Mouse (Mus musculus): ENCODE results near the gene Selenop.

Selenop gene

DNA sequence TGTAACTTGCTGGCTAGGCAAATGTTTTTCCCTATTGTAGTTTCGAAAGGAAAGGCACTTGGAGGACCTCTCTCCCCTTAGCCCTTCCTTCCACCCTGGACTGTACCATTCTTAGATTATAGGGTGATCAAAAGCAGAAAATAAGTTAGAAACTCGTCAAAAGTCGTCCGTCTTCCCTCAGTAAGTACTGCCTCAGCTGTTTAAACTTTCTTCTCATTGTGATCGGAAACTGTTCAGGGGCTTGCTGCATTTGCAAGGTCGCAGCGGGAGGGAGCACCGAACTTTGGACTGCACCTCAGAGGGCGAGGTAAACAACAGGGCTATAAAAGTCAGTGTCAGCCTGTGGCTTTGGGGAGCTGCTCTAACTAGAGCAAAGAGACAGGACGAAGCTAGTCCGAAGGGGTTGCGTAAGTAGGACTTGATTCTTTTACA, 2.3 kb downstream of the Selenop start:
- peak; percentile 70 to 76 for DNase-seq (ENCODE audit: low spot score in 2 of 2)

DNA sequence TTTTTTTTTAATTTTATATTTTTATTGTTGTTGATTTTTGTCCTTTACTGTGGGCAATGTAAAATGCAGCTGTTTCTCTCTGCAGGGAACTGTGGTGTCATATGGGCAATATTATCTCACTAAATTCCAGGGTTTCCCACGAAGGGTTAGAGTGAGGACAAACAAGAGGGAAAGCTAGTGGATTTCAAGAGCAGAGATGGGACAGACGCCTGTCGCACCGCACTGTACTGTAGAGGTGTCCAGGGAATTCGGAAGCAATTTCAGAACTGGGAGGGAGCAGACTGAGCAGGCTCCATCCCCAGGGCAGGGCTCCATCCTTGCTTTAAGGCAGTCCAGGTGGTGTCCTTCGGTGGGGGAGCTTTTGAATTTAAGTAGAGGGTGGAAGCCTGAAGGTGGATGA, 2.9 kb downstream of the Selenop start:
- no peak for DNase-seq (ENCODE audit: low spot score in 2 of 2)

- DNase-seq (ENCODE audit: low spot score in 2 of 2) = no peak
Measured at GRCm38 (mm10) chr15:3273191-3273590, 4.8 kb downstream of the Selenop start.

DNA sequence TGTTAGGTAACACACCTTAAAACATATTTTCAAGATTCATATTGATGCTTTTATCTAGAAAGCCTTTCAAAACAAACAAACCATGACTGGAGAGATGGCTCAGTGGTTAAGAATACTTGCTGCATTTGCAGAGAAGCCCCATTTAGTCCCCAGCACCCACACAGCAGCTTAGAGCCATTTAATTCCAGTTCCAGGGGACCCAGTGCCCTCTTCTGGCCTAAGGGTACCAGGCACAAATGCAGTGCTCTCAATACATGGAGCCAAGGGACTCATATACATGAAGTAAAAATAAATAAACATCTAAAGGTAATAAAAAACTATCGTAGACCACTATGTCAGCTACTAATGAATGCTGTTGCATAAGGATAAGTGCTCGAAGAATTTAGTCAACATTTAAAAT, 9.0 kb downstream of the Selenop start:
- no peak for DNase-seq (ENCODE audit: low spot score in 2 of 2)

- DNase-seq (ENCODE audit: low spot score in 2 of 2) = no peak
Measured at GRCm38 (mm10) chr15:3279242-3279641, 10.9 kb downstream of the Selenop start.

- DNase-seq (ENCODE audit: low spot score in 2 of 2) = no peak
Measured at GRCm38 (mm10) chr15:3281216-3281615, 12.9 kb downstream of the Selenop start.

- DNase-seq (ENCODE audit: low spot score in 2 of 2) = no peak
Measured at GRCm38 (mm10) chr15:3281737-3282136, 13.4 kb downstream of the Selenop start.

GRCm38 (mm10) chr15:3286032-3286431, 17.7 kb downstream of the Selenop start:
- no peak for DNase-seq (ENCODE audit: low spot score in 2 of 2)

- DNase-seq (ENCODE audit: low spot score in 2 of 2) = no peak
Measured at GRCm38 (mm10) chr15:3290435-3290834, 22.1 kb downstream of the Selenop start.

GRCm38 (mm10) chr15:3293477-3293876, 25.1 kb downstream of the Selenop start:
- no peak for DNase-seq (ENCODE audit: low spot score in 2 of 2)

GRCm38 (mm10) chr15:3295986-3296385, 27.6 kb downstream of the Selenop start:
- no peak for DNase-seq (ENCODE audit: low spot score in 2 of 2)

GRCm38 (mm10) chr15:3297615-3298014, 29.3 kb downstream of the Selenop start:
- DNase-seq (ENCODE audit: low spot score in 2 of 2) = no peak

DNA sequence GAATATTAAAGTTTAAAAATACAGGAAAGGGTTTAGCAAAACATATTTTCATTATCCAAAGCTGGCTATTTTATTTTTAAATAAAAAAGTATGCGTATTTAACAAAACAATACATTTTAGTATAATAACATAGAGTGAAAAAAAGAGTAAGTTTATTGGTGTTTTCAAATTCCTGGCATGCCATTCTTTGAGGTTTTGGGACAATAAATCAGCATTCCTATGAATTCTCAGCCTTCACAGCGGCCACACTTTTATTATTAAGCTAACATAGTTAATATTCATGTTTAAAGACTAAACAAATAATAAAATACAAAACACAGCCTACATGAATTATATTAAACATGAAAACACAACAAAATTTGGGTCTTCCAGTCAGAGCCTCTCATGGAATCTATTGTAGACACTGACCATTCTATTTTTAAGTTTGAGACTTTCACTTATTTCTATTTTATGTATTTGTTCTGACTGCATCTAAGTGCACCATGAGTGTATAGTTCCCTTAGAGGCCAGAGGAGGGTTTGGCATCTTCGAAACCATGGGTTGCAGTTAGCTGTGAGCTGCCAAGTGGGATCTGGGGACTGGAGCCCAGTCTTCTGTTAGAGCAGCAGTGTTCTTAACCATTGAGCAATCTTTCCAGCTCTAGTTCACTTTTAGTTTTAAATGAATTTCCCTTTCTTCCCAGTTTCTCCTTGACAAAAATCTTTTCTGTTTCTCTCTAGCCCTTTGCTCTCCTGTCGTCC, 32.2 kb downstream of the Selenop start:
- no peak for DNase-seq (ENCODE audit: low spot score in 2 of 2)

DNA sequence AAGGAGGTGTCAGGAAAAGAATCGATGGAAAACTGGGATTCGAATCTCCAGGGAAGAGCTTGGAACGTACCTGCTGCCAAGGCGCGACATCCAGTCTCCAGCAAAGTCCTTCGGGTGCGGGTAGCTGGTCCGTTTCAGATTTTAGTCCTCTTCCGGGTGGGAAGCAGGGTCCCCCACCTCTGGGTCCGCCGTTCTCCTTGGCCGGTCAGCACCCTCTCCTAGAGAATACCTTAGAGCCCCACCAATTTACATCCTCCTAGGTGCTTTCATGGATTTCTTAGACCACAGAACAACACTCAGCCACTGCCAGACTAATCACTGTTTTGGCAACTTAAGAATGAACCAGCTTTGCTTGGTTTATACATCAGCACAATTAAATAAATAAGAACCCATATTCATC, 35.1 kb downstream of the Selenop start, which contains the start of gene Ccdc152:
Gene Ccdc152 (minus strand): TSS at position 101 of the 400 bp plus-strand sequence.
- DNase-seq (ENCODE audit: low spot score in 2 of 2) = no peak

- DNase-seq (ENCODE audit: low spot score in 2 of 2) = no peak
Measured at GRCm38 (mm10) chr15:3309856-3310255, 41.5 kb downstream of the Selenop start.

DNA sequence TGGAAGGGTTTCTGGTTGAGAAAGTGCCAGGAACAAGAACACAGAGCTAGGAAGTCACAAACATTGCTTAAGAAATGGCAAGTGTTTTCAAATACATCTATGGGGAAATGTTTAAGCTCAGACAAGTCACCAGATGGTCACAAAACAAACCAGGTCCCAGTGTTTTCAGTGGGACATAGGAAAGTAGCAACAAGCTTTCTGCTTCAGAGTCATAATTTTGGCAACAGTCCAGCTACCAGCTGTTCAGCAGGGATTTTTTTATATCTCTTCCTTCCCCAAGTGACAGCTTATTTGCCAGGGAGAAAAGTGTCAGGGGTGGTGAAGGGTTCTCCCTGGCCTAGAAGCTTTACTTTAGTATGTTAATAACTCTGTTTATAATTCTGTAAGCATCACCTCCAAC, 44.6 kb downstream of the Selenop start:
- DNase-seq (ENCODE audit: low spot score in 2 of 2) = no peak

DNA sequence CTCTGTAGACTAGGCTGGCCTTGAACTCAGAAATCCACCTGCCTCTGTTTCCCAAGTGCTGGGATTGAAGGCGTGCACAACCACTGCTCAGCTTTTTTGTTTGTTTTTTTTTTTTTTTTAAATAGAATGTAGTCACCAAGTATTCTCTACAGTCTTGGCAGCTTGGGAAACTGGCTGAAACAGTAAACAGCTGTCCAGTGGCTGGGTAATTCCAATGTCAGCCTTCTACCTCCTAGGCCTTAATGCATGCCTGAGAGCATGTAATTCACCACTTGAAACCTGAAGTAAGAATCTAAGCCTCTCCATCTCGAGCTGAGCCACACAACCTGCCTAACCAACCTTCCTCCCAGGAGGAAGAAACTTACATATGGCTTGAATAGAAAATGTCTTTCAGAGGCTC, 48.3 kb downstream of the Selenop start:
- no peak for DNase-seq (ENCODE audit: low spot score in 2 of 2)

DNA sequence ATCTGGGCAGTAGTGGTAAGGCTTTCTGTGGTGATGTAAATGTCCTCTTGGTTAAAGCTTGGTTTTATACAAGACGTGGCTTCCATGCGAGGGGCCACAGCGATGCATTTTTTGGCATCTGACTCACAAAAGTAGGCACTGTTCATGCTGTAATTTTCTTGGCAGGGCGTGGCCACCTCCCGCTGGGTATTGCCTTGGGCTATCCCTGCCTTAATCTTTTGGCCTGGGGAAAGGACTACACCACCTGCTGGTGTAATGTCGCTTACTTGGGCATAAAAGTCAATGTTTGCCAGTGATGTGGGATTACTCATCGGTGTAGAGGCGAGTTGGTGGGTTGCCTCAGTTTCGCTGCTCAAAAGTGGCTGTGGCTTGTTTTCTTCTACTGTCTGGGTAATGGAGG, 51.6 kb downstream of the Selenop start:
- DNase-seq (ENCODE audit: low spot score in 2 of 2) = no peak

DNA sequence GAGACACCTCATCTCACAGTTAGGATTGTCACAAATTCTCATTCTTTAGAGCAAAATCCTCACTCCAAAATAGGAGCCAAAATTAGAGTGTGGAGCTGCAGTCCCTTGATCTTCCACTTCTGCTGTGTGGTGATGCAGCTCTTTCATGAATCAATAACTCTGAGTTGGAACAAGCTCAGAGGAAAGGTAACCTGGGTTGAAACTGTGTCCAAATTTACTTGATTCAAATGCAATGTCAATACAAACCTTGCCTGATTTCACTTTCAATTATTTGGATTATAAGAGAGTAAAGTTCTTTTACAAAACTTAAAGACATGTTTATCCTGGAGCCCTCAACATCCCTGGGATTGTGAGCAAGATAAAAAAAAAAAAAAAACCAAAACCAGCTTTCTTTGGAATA, 54.7 kb downstream of the Selenop start:
- DNase-seq (ENCODE audit: low spot score in 2 of 2) = no peak

All from urinary bladder, postnatal 4 days (tissue).